In the genomic region with DNA sequence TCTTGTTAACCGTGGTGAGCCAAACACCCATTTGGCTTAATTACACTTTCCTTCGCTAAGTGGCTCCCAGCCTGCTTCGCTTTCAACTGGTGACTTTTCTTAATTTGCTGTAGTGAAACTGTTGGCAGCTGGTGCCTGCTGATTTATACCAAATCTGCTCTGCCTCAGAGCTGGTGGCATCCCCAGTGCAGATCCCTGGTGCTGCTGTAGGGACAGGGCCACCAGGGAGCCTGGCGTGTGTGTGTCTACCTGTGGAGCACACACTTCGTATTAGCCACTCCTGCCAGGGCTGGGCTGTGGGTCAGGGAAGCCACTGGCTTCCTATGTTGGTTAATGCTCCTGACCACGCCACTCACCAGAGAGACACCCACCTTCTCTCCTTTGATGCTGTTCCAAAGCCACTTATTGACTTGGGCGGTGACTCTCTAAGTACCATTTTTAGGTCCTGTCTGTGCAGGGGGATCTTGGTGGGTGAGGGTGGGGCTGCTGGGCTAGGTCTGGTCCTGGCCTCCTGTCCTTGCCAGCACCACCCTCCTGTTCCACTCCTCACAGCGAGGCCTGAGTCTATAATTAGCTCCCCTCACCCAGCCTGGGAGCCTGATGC, we compare ENCODE assay signal across 9 mouse cellular contexts. TPM values are rescaled to one million over a fixed set of nuclear protein-coding genes. Genes with fewer than 3 reads are reported as not detected.
DNase-seq lines count a peak whose midpoint lies in the region; ATAC-seq and TF ChIP-seq lines count a peak whose summit lies in the region.
"Had no signal": no experiment of that assay in that cellular context is flagged by ENCODE, and none has a peak within 500 bp of the region (broad histone marks: within the 10 kb centered on the region; RNA-seq: fewer than 3 reads in every experiment).

No protein-coding gene starts in this region.

- H3K9ac ChIP-seq in forebrain, postnatal 0 days = no peak overlapping the region
- no peak overlapping the region for H3K9ac ChIP-seq in heart, embryonic 14.5 days (ENCODE audit: low read length)

- no peak for TF ChIP-seq CTCF in forebrain, postnatal 0 days (IDR thresholded peaks at IDR 0.05; ENCODE audit: low read depth)

- no peak overlapping the region for H3K4me2 ChIP-seq in forebrain, postnatal 0 days (ENCODE audit: low read depth)
- peak overlapping the region; percentile 14; the same call in 1 of the 2 replicates for H3K4me2 ChIP-seq in heart, embryonic 14.5 days (ENCODE audit: low read length)

- no peak overlapping the region for H3K4me3 ChIP-seq in forebrain, postnatal 0 days (ENCODE audit: low read depth, low read length)
- H3K4me3 ChIP-seq in heart, embryonic 14.5 days (ENCODE audit: control insufficient read depth in 1 of 2, insufficient read depth in 1 of 2, low read depth in 1 of 2, low read length in 2 of 2) = no peak overlapping the region

- H3K27ac ChIP-seq in forebrain, postnatal 0 days (ENCODE audit: low read depth, low read length) = peak overlapping the region; percentile 41
- peak overlapping the region; percentile 84 to 86 for H3K27ac ChIP-seq in heart, embryonic 14.5 days (replicated peaks in 1 of 2; ENCODE audit: control insufficient read depth in 1 of 2, insufficient read depth in 1 of 2, low read depth in 2 of 2, low read length in 2 of 2)

- WGBS in forebrain, postnatal 0 days = 24% methylated on average over 8 of the region's 8 CpGs
- 23% methylated on average over 8 of the region's 8 CpGs for WGBS in heart, embryonic 14.5 days

- H3K36me3 ChIP-seq in forebrain, postnatal 0 days (ENCODE audit: insufficient read depth) = no peaks in the 10 kb centered on the region
- H3K36me3 ChIP-seq in heart, embryonic 14.5 days (ENCODE audit: control insufficient read depth, insufficient read depth, low read length) = no peaks in the 10 kb centered on the region

- H3K4me1 ChIP-seq in forebrain, postnatal 0 days (ENCODE audit: insufficient read depth) = peaks cover 10% of the 10 kb centered on the region; the same call in 1 of the 2 replicates
- H3K4me1 ChIP-seq in heart, embryonic 14.5 days (ENCODE audit: control insufficient read depth in 2 of 2, insufficient read depth in 2 of 2, low read length in 2 of 2) = peaks cover 25 to 34% of the 10 kb centered on the region in 2 experiments

- ATAC-seq in forebrain, postnatal 0 days = peak; percentile 76
- peak; percentile 82 for ATAC-seq in heart, embryonic 14.5 days (ENCODE audit: insufficient number of reproducible peaks, insufficient read depth, low FRiP score, low read depth)

- peak; percentile 41 for DNase-seq in kidney, adult 9 months
- no peak for DNase-seq in kidney, postnatal 10 days
- peak; percentile 65 for DNase-seq in forebrain, postnatal 0 days
- DNase-seq in lung, postnatal 14 days = peak; percentile 26
- DNase-seq in adipocyte (ENCODE audit: low spot score) = no peak
- DNase-seq in left cerebral cortex, adult 9 months (ENCODE audit: low spot score in 2 of 2) = no peak
- DNase-seq: liver; right cerebral cortex, postnatal 25 days had no signal

- no peaks in the 10 kb centered on the region for H3K9me3 ChIP-seq in forebrain, postnatal 0 days (ENCODE audit: low read length)
- H3K9me3 ChIP-seq in heart, embryonic 14.5 days (ENCODE audit: control insufficient read depth, low read length) = no peaks in the 10 kb centered on the region

- no peaks in the 10 kb centered on the region for H3K27me3 ChIP-seq in forebrain, postnatal 0 days (ENCODE audit: insufficient read depth, low read length)
- no peaks in the 10 kb centered on the region for H3K27me3 ChIP-seq in heart, embryonic 14.5 days (ENCODE audit: control insufficient read depth, insufficient read depth, low read length)

RNA-seq across cellular contexts. Expression of a gene that starts 30.1 kb away (rescaled TPM):
- 8.5 and 13.0 TPM in 2 replicates for total RNA-seq in forebrain, postnatal 0 days (2014; rRNA removed)
- 12.2 and 19.9 TPM in 2 replicates for polyA plus RNA-seq in forebrain, postnatal 0 days (2015; fragmentation: Nextera tagmentation; extraction: Ambion mirVana)
- polyA plus RNA-seq in heart, embryonic 14.5 days (2014; fragmentation: Nextera tagmentation; extraction: Ambion mirVana) = 14.5 and 16.3 TPM in 2 replicates

Comparison
In these comparisons a context has a peak if more than half of its experiments do, and no peak if none do; other contexts are left out.
1. DNase-seq: peak in kidney, adult 9 months (single experiment), forebrain, postnatal 0 days (single experiment) and lung, postnatal 14 days (single experiment); none in kidney, postnatal 10 days (single experiment), adipocyte (single experiment) and left cerebral cortex, adult 9 months (0 of 2).